Mouse (Mus musculus): ENCODE results near the gene Psmd11.

- TF ChIP-seq POLR2A (IDR thresholded peaks at IDR 0.05; ENCODE audit: insufficient read depth, low read depth, low read length) (no peak), CTCF (IDR thresholded peaks at IDR 0.05) (no peak)
These were observed 3.7 kb upstream of the Psmd11 start for GRCm38 (mm10) chr11:80424691-80425090.
